Mouse (Mus musculus): ENCODE measurements around the gene Paqr5. TPM values are rescaled to one million over a fixed set of nuclear protein-coding genes. Genes with fewer than 3 reads are reported as not detected.

Gene Paqr5
- polyA plus RNA-seq (2015; fragmentation: Nextera tagmentation; extraction: Ambion mirVana) = 0.14 and 0.58 TPM in 2 replicates

GRCm38 (mm10) chr9:62026600-62026999 lies at the start of gene Paqr5:
Gene Paqr5 (minus strand): TSS chr9:62026856.

DNA sequence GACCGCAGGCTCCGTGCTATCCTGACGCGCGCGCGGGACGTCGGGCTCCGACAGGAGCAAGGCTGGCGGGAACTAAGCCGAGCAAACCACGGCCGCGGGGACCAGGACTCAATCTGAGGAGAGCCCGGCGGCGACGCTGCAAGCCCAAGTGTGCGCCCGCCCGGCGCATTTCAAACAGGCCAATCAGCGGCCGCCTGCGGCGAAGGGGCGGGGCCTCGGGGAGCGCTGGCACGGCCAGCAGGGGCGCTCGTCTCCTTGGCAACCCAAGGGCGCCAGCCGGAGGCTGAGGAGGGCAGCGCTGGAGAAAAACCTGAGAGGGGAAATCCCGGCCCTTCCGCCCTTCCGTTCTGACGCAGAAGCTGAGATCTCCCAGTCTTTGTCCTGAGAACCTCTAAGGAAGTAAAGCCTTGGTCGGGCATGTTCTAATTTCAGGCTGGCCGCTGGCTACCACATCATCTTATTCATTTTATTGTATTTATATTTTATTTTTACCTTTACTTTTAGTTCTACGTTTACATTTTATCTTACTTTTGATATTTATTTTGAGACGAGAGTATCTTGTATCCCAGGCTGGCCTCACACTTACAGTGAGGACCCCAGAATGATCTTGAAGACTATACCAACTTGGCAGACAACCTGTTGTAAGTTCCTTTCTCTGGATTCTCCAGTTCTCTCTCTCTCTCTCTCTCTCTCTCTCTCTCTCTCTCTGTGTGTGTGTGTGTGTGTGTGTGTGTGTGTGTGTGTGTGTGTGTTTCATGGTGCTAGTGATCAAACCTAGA lies 79.8 kb downstream of the Paqr5 start, which contains the start of gene Kif23:
Kif23 (minus strand) TSS at position 152 of the 779 bp plus-strand sequence.

GRCm38 (mm10) chr9:61914203-61914916 lies 112.3 kb downstream of the Paqr5 start, which contains the start of gene Rplp1:
Gene Rplp1 (minus strand): TSS chr9:61914542.

Other genes starting within 250 kb of the Paqr5 start
- 959 and 1,058 TPM in 2 replicates for gene Rplp1, start 112.3 kb downstream of the Paqr5 start, polyA plus RNA-seq (2015; fragmentation: Nextera tagmentation; extraction: Ambion mirVana)
- gene Kif23, start 80.1 kb downstream of the Paqr5 start, polyA plus RNA-seq (2015; fragmentation: Nextera tagmentation; extraction: Ambion mirVana) = 19.8 and 22.8 TPM in 2 replicates
- 9.3 and 11.5 TPM in 2 replicates for gene Glce, start 95.8 kb upstream of the Paqr5 start, polyA plus RNA-seq (2015; fragmentation: Nextera tagmentation; extraction: Ambion mirVana)

All from skeletal muscle tissue, postnatal 0 days (tissue).